Mouse (Mus musculus): ENCODE data around the gene Sgo1. TPM values are rescaled to one million over a fixed set of nuclear protein-coding genes. Genes with fewer than 3 reads are reported as not detected.
"Not testable (repeated sequence)": the region's sequence is repeated elsewhere in the genome, so short reads cannot be mapped to it uniquely, and the experiment has no call there.

Gene Sgo1
- polyA plus RNA-seq, 1 experiment from 2014 or later: 46.0 TPM

GRCm38 (mm10) chr17:53661056-53661840 is 27.9 kb downstream of the Sgo1 start:
- WGBS: 85% methylated on average over 6 of the region's 6 CpGs
- DNase-seq (ENCODE audit: low spot score): no peak
- Histone ChIP-seq H3K9me3 (replicated peaks) (no peaks in the 10 kb centered on the region), H3K27ac (no peak overlapping the region), H3K4me1 (no peaks in the 10 kb centered on the region), H3K4me3 (no peak overlapping the region), H3K36me3 (0 out of 2 replicates have a peak, but pooled peaks cover 4% of the 10 kb centered on the region), H3K27me3 (ENCODE audit: low read depth, poor library complexity, severe bottlenecking) (no peaks in the 10 kb centered on the region)

- no peak for DNase-seq (ENCODE audit: low spot score)
- H3K4me1 ChIP-seq: no peaks in the 10 kb centered on the region
- no peak overlapping the region for H3K4me3 ChIP-seq
- H3K36me3 ChIP-seq: no peaks in the 10 kb centered on the region
- no peaks in the 10 kb centered on the region for H3K9me3 ChIP-seq (replicated peaks)
- H3K27ac ChIP-seq: no peak overlapping the region
- H3K27me3 ChIP-seq (ENCODE audit: low read depth, poor library complexity, severe bottlenecking): no peaks in the 10 kb centered on the region
- 88% methylated on average over 4 of the region's 4 CpGs for WGBS
Measured at GRCm38 (mm10) chr17:53659738-53660137, 29.4 kb downstream of the Sgo1 start.

- no peak overlapping the region for H3K4me3 ChIP-seq
- WGBS: 91% methylated on average over 8 of the region's 8 CpGs
Measured at GRCm38 (mm10) chr17:53659230-53659629, 29.9 kb downstream of the Sgo1 start.

GRCm38 (mm10) chr17:53658668-53659067 is 30.5 kb downstream of the Sgo1 start:
- DNase-seq (ENCODE audit: low spot score): no peak
- 92% methylated on average over 2 of the region's 2 CpGs for WGBS
- no peak overlapping the region for H3K27ac ChIP-seq
- H3K9me3 ChIP-seq (replicated peaks): no peaks in the 10 kb centered on the region
- H3K4me3 ChIP-seq: no peak overlapping the region
- no peaks in the 10 kb centered on the region for H3K4me1 ChIP-seq
- H3K36me3 ChIP-seq: no peaks in the 10 kb centered on the region
- no peaks in the 10 kb centered on the region for H3K27me3 ChIP-seq (ENCODE audit: low read depth, poor library complexity, severe bottlenecking)

More at GRCm38 (mm10) chr17:53659230-53659629, 29.9 kb downstream of the Sgo1 start:
- no peak for DNase-seq (ENCODE audit: low spot score)
- Histone ChIP-seq H3K9me3 (replicated peaks) (no peaks in the 10 kb centered on the region), H3K4me1 (no peaks in the 10 kb centered on the region), H3K27ac (no peak overlapping the region), H3K27me3 (ENCODE audit: low read depth, poor library complexity, severe bottlenecking) (no peaks in the 10 kb centered on the region), H3K36me3 (no peaks in the 10 kb centered on the region)

- H3K36me3 ChIP-seq; H3K9me3 ChIP-seq (replicated peaks); DNase-seq (ENCODE audit: low spot score); H3K4me1 ChIP-seq; H3K27me3 ChIP-seq (ENCODE audit: low read depth, poor library complexity, severe bottlenecking); H3K4me3 ChIP-seq; H3K27ac ChIP-seq: not testable (repeated sequence)
- WGBS: 80% methylated on average over 2 of the region's 2 CpGs
Measured at GRCm38 (mm10) chr17:53657391-53657790, 31.7 kb downstream of the Sgo1 start.

- 65% methylated on average over 6 of the region's 6 CpGs for WGBS
- no peaks in the 10 kb centered on the region for H3K27me3 ChIP-seq (ENCODE audit: low read depth, poor library complexity, severe bottlenecking)
Measured at GRCm38 (mm10) chr17:53656369-53656860, 32.7 kb downstream of the Sgo1 start.

GRCm38 (mm10) chr17:53655959-53656358 is 33.2 kb downstream of the Sgo1 start:
- Histone ChIP-seq H3K4me3 (no peak overlapping the region), H3K9me3 (replicated peaks) (no peaks in the 10 kb centered on the region), H3K4me1 (no peaks in the 10 kb centered on the region), H3K27ac (no peak overlapping the region), H3K36me3 (no peaks in the 10 kb centered on the region), H3K27me3 (ENCODE audit: low read depth, poor library complexity, severe bottlenecking) (no peaks in the 10 kb centered on the region)
- WGBS: 98% methylated on average over 2 of the region's 2 CpGs
- DNase-seq (ENCODE audit: low spot score): no peak

More at GRCm38 (mm10) chr17:53656369-53656860, 32.7 kb downstream of the Sgo1 start:
- no peaks in the 10 kb centered on the region for H3K4me1 ChIP-seq
- H3K9me3 ChIP-seq (replicated peaks): no peaks in the 10 kb centered on the region
- DNase-seq (ENCODE audit: low spot score): no peak
- H3K36me3 ChIP-seq: no peaks in the 10 kb centered on the region
- no peak overlapping the region for H3K27ac ChIP-seq
- H3K4me3 ChIP-seq: no peak overlapping the region

- H3K27ac ChIP-seq: no peak overlapping the region
- DNase-seq (ENCODE audit: low spot score): no peak
- H3K36me3 ChIP-seq: no peaks in the 10 kb centered on the region
- H3K4me3 ChIP-seq: no peak overlapping the region
- H3K9me3 ChIP-seq (replicated peaks): no peaks in the 10 kb centered on the region
- 90% methylated on average over 6 of the region's 6 CpGs for WGBS
- no peaks in the 10 kb centered on the region for H3K4me1 ChIP-seq
- no peaks in the 10 kb centered on the region for H3K27me3 ChIP-seq (ENCODE audit: low read depth, poor library complexity, severe bottlenecking)
Measured at GRCm38 (mm10) chr17:53655081-53655480, 34.1 kb downstream of the Sgo1 start.

GRCm38 (mm10) chr17:53654596-53654995 is 34.5 kb downstream of the Sgo1 start:
- no peaks in the 10 kb centered on the region for H3K4me1 ChIP-seq
- no peaks in the 10 kb centered on the region for H3K9me3 ChIP-seq (replicated peaks)
- WGBS: 90% methylated on average over 4 of the region's 4 CpGs
- no peak overlapping the region for H3K27ac ChIP-seq
- no peaks in the 10 kb centered on the region for H3K36me3 ChIP-seq
- H3K27me3 ChIP-seq (ENCODE audit: low read depth, poor library complexity, severe bottlenecking): no peaks in the 10 kb centered on the region
- H3K4me3 ChIP-seq: no peak overlapping the region
- DNase-seq (ENCODE audit: low spot score): no peak

- no peak for DNase-seq (ENCODE audit: low spot score)
- Histone ChIP-seq H3K27me3 (ENCODE audit: low read depth, poor library complexity, severe bottlenecking) (no peaks in the 10 kb centered on the region), H3K27ac (no peak overlapping the region), H3K36me3 (no peaks in the 10 kb centered on the region), H3K9me3 (replicated peaks) (no peaks in the 10 kb centered on the region), H3K4me3 (no peak overlapping the region), H3K4me1 (no peaks in the 10 kb centered on the region)
- WGBS: 88% methylated on average over 2 of the region's 2 CpGs
Measured at GRCm38 (mm10) chr17:53650251-53650661, 38.9 kb downstream of the Sgo1 start.

GRCm38 (mm10) chr17:53643360-53643759 is 45.8 kb downstream of the Sgo1 start:
- WGBS: 90% methylated on average over 4 of the region's 4 CpGs
- Histone ChIP-seq H3K27ac (no peak overlapping the region), H3K9me3 (replicated peaks) (no peaks in the 10 kb centered on the region), H3K36me3 (peaks cover 2% of the 10 kb centered on the region; the same call in 1 of the 2 replicates), H3K4me1 (no peaks in the 10 kb centered on the region), H3K4me3 (no peak overlapping the region), H3K27me3 (ENCODE audit: low read depth, poor library complexity, severe bottlenecking) (no peaks in the 10 kb centered on the region)
- DNase-seq (ENCODE audit: low spot score): no peak

- DNase-seq (ENCODE audit: low spot score): no peak
- H3K4me1 ChIP-seq: no peaks in the 10 kb centered on the region
- H3K27ac ChIP-seq: no peak overlapping the region
- no peaks in the 10 kb centered on the region for H3K9me3 ChIP-seq (replicated peaks)
- H3K27me3 ChIP-seq (ENCODE audit: low read depth, poor library complexity, severe bottlenecking): no peaks in the 10 kb centered on the region
- no peaks in the 10 kb centered on the region for H3K36me3 ChIP-seq
- no peak overlapping the region for H3K4me3 ChIP-seq
Measured at GRCm38 (mm10) chr17:53631344-53631743, 57.8 kb downstream of the Sgo1 start.

GRCm38 (mm10) chr17:53628131-53628530 is 61.0 kb downstream of the Sgo1 start:
- WGBS: 84% methylated on average over 5 of the region's 5 CpGs
- Histone ChIP-seq H3K36me3 (no peaks in the 10 kb centered on the region), H3K4me1 (no peaks in the 10 kb centered on the region), H3K27ac (no peak overlapping the region), H3K27me3 (ENCODE audit: low read depth, poor library complexity, severe bottlenecking) (no peaks in the 10 kb centered on the region), H3K4me3 (no peak overlapping the region), H3K9me3 (replicated peaks) (no peaks in the 10 kb centered on the region)
- no peak for DNase-seq (ENCODE audit: low spot score)

All from limb, embryonic 10.5 days (tissue).